Mouse (Mus musculus): ENCODE measurements at regions not wholly inside any gene's neighbourhood (a gene's known extent, or its start where the extent isn't known, plus 50 kb on each side); places are given as distances from the start of the nearest gene placed in this dataset.
A peak's percentile ranks its signal among the peaks of the same experiment; 100 is the strongest.
"Not testable (repeated sequence)": the region's sequence is repeated elsewhere in the genome, so short reads cannot be mapped to it uniquely, and the experiment has no call there.

GRCm38 (mm10) chr3:31603237-31603636 lies 293.1 kb upstream of the Slc7a14 start:
- peak; percentile 66 for DNase-seq (ENCODE audit: extremely low spot score)

- DNase-seq (ENCODE audit: extremely low spot score) = not testable (repeated sequence)
Observed at GRCm38 (mm10) chr3:31596581-31596980, 286.4 kb upstream of the Slc7a14 start.

- DNase-seq (ENCODE audit: extremely low spot score) = no peak
Observed at GRCm38 (mm10) chr3:31585971-31586370, 275.8 kb upstream of the Slc7a14 start.

- no peak for DNase-seq (ENCODE audit: extremely low spot score)
Observed at GRCm38 (mm10) chr3:31573849-31574248, 263.7 kb upstream of the Slc7a14 start.
